Mouse (Mus musculus): ENCODE results near the gene Gm5591.
"Not testable (repeated sequence)": the region's sequence is repeated elsewhere in the genome, so short reads cannot be mapped to it uniquely, and the experiment has no call there.

The Gm5591 gene

DNA sequence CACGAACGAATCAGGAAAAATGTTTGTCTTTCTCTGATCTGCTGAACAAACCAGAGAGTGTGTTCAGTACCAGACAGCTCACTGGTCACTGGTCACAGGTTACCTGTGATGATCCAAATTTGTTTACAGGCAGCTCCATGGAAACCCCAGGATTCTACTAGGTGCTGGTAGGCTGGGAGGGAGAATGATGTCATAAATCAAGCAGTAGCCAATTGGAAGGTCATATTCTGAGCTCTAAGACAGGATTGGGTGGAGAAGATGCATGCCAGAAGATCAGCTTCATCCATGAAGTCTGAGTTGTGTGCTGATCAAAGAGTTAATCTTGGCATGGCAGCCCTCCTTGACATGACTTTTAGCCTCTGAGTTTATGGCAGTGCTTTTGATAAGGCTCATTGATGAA lies at the start of gene Gm5591:
TSS of gene Gm5591 (minus strand) at position 101 of the 400 bp plus-strand sequence.
- not testable (repeated sequence) for DNase-seq

DNA sequence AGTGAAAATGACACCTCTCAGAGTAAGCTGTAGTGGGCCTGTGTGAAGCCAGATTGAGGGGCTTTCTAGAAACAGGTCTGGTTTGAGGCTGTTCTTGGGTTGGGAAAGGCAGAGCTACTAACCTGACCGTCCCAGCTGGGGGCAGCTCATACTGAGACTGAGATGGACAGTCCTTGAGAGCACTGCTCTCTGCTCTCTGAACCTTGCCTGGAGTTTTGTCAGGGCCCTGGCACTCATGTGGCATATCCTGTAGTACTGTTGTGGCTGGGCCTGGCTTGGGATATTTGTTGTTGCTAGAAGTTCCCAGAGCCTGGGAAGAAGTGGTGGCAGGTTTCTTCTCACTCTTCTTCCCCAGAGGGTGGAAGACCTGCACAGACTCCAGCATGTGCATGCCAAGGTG lies 39.5 kb downstream of the Gm5591 start:
- DNase-seq = not testable (repeated sequence)

Measured in thymus, postnatal 4 days (tissue).